Mouse (Mus musculus) limb, embryonic 11.5 days (tissue): ENCODE data around the gene Fasn. TPM values are rescaled to one million over a fixed set of nuclear protein-coding genes. Genes with fewer than 3 reads are reported as not detected.

Experiments used
- ATAC-seq: fragments of 200-750 bp; cut with Nextera tagmentation; 2 replicates; pipeline ENCODE4 v1.8.0; 2017; ENCODE audit warnings: low read depth; ENCODE audit not compliant: insufficient number of reproducible peaks, low FRiP score, low TSS enrichment
- DNase-seq: peaks from one replicate; pipeline ENCODE4 v3.0.0-alpha.2; 2015; ENCODE audit warnings: low spot score
- H3K27ac ChIP-seq: fragments of 300-500 bp; sonication (generic); replicated peaks from 2 replicates; pipeline ENCODE4 v1.5.1; 2014; ENCODE audit warnings: low read depth, mild to moderate bottlenecking, low read length
- H3K27me3 ChIP-seq: fragments of 300-500 bp; sonication (generic); 2 replicates; pipeline ENCODE4 v1.6.1; 2014; ENCODE audit warnings: mild to moderate bottlenecking, low read length, mixed read lengths; ENCODE audit not compliant: control insufficient read depth, insufficient read depth
- H3K36me3 ChIP-seq: fragments of 300-500 bp; sonication (generic); 2 replicates; pipeline ENCODE4 v1.6.1; 2014; ENCODE audit warnings: mild to moderate bottlenecking, low read length, moderate library complexity, mixed read lengths; ENCODE audit not compliant: control insufficient read depth, insufficient read depth
- H3K4me1 ChIP-seq: fragments of 300-500 bp; sonication (generic); 2 replicates; pipeline ENCODE4 v1.6.1; 2014; ENCODE audit warnings: low read length, mixed read lengths; ENCODE audit not compliant: control insufficient read depth, insufficient read depth
- H3K4me2 ChIP-seq: fragments of 300-500 bp; sonication (generic); 2 replicates; pipeline ENCODE4 v1.6.1; 2014; ENCODE audit warnings: low read depth, mild to moderate bottlenecking, moderate library complexity; ENCODE audit not compliant: severe bottlenecking
- H3K4me3 ChIP-seq: fragments of 300-500 bp; sonication (generic); 2 replicates; pipeline ENCODE4 v1.5.1; 2014; ENCODE audit warnings: low read depth, low read length
- H3K9ac ChIP-seq: fragments of 300-500 bp; sonication (generic); 2 replicates; pipeline ENCODE4 v1.6.1; 2014; ENCODE audit warnings: mild to moderate bottlenecking, low read length
- H3K9me3 ChIP-seq: fragments of 300-500 bp; sonication (generic); 2 replicates; pipeline ENCODE4 v1.6.1; 2016; ENCODE audit warnings: low read length; ENCODE audit not compliant: control insufficient read depth
- WGBS: fragments of 180-500 bp; shearing (Covaris S2); extraction: QIAGEN DNeasy Blood & Tissue Kit; methylation state at CpG from one replicate; pipeline ENCODE4 v1.1.7; 2014; 5-methylcytosine and 5-hydroxymethylcytosine counted together
- polyA plus RNA-seq: library from polyadenylated mRNA; unstranded; fragments of >200 nt; fragmentation: Nextera tagmentation; extraction: Ambion mirVana; gene quantifications from 2 replicates; pipeline ENCODE4 v1.2.1, GENCODE M21; 2014

Fasn gene
- polyA plus RNA-seq, 1 experiment from 2014 or later = 87.3 TPM

GRCm38 (mm10) chr11:120812068-120812467 is 12.3 kb downstream of the Fasn start:
- DNase-seq = no peak

GRCm38 (mm10) chr11:120808010-120808409 is 16.3 kb downstream of the Fasn start:
- WGBS = 93% methylated on average over 12 of the region's 12 CpGs
- ATAC-seq (no peak), DNase-seq (no peak)
- Histone ChIP-seq H3K4me2 (no peak overlapping the region), H3K9ac (no peak overlapping the region), H3K36me3 (peaks cover 67% of the 10 kb centered on the region), H3K9me3 (no peaks in the 10 kb centered on the region), H3K27ac (no peak overlapping the region), H3K27me3 (no peaks in the 10 kb centered on the region), H3K4me3 (no peak overlapping the region), H3K4me1 (no peaks in the 10 kb centered on the region)

More at GRCm38 (mm10) chr11:120812068-120812467, 12.3 kb downstream of the Fasn start:
- Histone ChIP-seq H3K4me3 (no peak overlapping the region), H3K4me1 (no peaks in the 10 kb centered on the region), H3K27me3 (no peaks in the 10 kb centered on the region), H3K9ac (no peak overlapping the region), H3K4me2 (no peak overlapping the region), H3K27ac (no peak overlapping the region), H3K9me3 (no peaks in the 10 kb centered on the region), H3K36me3 (peaks cover 94% of the 10 kb centered on the region)
- WGBS = 94% methylated on average over 16 of the region's 16 CpGs
- ATAC-seq = no peak

GRCm38 (mm10) chr11:120805375-120806298 is 18.7 kb downstream of the Fasn start:
- no peaks in the 10 kb centered on the region for H3K9me3 ChIP-seq
- ATAC-seq = no peak
- no peak overlapping the region for H3K27ac ChIP-seq
- H3K9ac ChIP-seq = no peak overlapping the region
- H3K36me3 ChIP-seq = peaks cover 44% of the 10 kb centered on the region
- no peak for DNase-seq
- H3K4me2 ChIP-seq = no peak overlapping the region
- no peak overlapping the region for H3K4me3 ChIP-seq
- H3K27me3 ChIP-seq = no peaks in the 10 kb centered on the region
- 84% methylated on average over 7 of the region's 7 CpGs for WGBS
- H3K4me1 ChIP-seq = no peaks in the 10 kb centered on the region

- Histone ChIP-seq H3K9ac (no peak overlapping the region), H3K36me3 (peaks cover 35% of the 10 kb centered on the region), H3K27ac (no peak overlapping the region), H3K9me3 (no peaks in the 10 kb centered on the region), H3K4me2 (no peak overlapping the region), H3K4me1 (peaks cover 2% of the 10 kb centered on the region; the same call in 1 of the 2 replicates), H3K27me3 (no peaks in the 10 kb centered on the region), H3K4me3 (no peak overlapping the region)
- 78% methylated on average over 4 of the region's 4 CpGs for WGBS
- DNase-seq (no peak), ATAC-seq (no peak)
Observed at GRCm38 (mm10) chr11:120804769-120805168, 19.6 kb downstream of the Fasn start.

- ATAC-seq (no peak), DNase-seq (no peak)
- Histone ChIP-seq H3K36me3 (peaks cover 30% of the 10 kb centered on the region), H3K9me3 (no peaks in the 10 kb centered on the region), H3K4me2 (no peak overlapping the region), H3K27me3 (no peaks in the 10 kb centered on the region), H3K9ac (no peak overlapping the region), H3K4me1 (peaks cover 2% of the 10 kb centered on the region; the same call in 1 of the 2 replicates), H3K4me3 (no peak overlapping the region), H3K27ac (no peak overlapping the region)
- WGBS = 82% methylated on average over 7 of the region's 7 CpGs
Observed at GRCm38 (mm10) chr11:120804274-120804673, 20.1 kb downstream of the Fasn start.

- 13% methylated on average over 10 of the region's 10 CpGs for WGBS
- Histone ChIP-seq H3K9me3 (no peaks in the 10 kb centered on the region), H3K9ac (peak overlapping the region; percentile 47; the same call in 1 of the 2 replicates), H3K27ac (no peak overlapping the region), H3K36me3 (no peaks in the 10 kb centered on the region), H3K27me3 (no peaks in the 10 kb centered on the region), H3K4me3 (no peak overlapping the region), H3K4me2 (no peak overlapping the region), H3K4me1 (peaks cover 5% of the 10 kb centered on the region)
- DNase-seq (peak; percentile 95), ATAC-seq (peak; percentile 63; the same call in 1 of the 2 replicates)
Observed at GRCm38 (mm10) chr11:120800061-120800904, 24.1 kb downstream of the Fasn start.

- Histone ChIP-seq H3K36me3 (no peaks in the 10 kb centered on the region), H3K27me3 (no peaks in the 10 kb centered on the region), H3K4me3 (no peak overlapping the region), H3K9me3 (no peaks in the 10 kb centered on the region), H3K27ac (no peak overlapping the region), H3K4me2 (no peak overlapping the region), H3K9ac (no peak overlapping the region), H3K4me1 (peaks cover 7% of the 10 kb centered on the region)
- ATAC-seq (no peak), DNase-seq (no peak)
- 75% methylated on average over 6 of the region's 6 CpGs for WGBS
Observed at GRCm38 (mm10) chr11:120799316-120799890, 24.9 kb downstream of the Fasn start.

GRCm38 (mm10) chr11:120798244-120798643 is 26.1 kb downstream of the Fasn start:
- no peaks in the 10 kb centered on the region for H3K9me3 ChIP-seq
- ATAC-seq = no peak
- no peak overlapping the region for H3K9ac ChIP-seq
- peaks cover 2% of the 10 kb centered on the region; the same call in 1 of the 2 replicates for H3K36me3 ChIP-seq
- no peak for DNase-seq
- no peak overlapping the region for H3K4me2 ChIP-seq
- 87% methylated on average over 3 of the region's 3 CpGs for WGBS
- no peak overlapping the region for H3K27ac ChIP-seq
- peaks cover 7% of the 10 kb centered on the region for H3K4me1 ChIP-seq
- H3K4me3 ChIP-seq = no peak overlapping the region
- H3K27me3 ChIP-seq = no peaks in the 10 kb centered on the region
